Mouse (Mus musculus) inflammation-experienced regulatory T-cells, adult 6 months (primary cell): ENCODE measurements around the gene Polm. TPM values are rescaled to one million over a fixed set of nuclear protein-coding genes. Genes with fewer than 3 reads are reported as not detected.
A peak's percentile ranks its signal among the peaks of the same experiment; 100 is the strongest.

Experiments used
- ATAC-seq: one replicate; pipeline ENCODE4 v1.8.0; 2017
- polyA plus RNA-seq, 3 experiments: library from polyadenylated mRNA; unstranded; fragments of 100-300 nt; shearing (Covaris generic); gene quantifications; one replicate each; pipeline ENCODE4 v1.2.1; 2017

The Polm gene
- polyA plus RNA-seq, result 10 to 100 TPM; 15.9 to 27.5 (median 21.3) TPM

GRCm38 (mm10) chr11:5837251-5838246 is at the start of gene Polm:
Gene Polm (minus strand): TSS chr11:5838016.
- ATAC-seq, result peak; percentile 95

DNA sequence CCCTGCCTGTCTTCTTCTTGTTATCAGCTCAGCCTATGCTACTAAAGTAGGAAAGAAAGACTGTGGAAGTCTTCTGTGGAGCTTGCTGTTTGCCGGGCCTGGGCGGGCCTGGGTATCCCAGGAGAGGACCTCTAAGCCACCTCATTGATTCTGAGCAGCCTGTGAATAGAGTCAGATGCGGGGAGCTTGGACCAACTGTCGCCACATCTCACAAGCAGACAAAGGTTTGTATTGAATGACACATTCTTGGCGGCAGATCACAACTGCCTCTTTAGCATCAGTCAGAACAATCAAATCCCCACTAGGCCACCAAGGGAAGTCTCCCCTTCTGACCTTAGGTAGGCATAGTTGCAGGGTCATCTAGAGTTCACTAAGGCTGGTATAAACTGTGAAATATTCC is 49.4 kb upstream of the Polm start:
- no peak for ATAC-seq

GRCm38 (mm10) chr11:5886187-5886586 is 48.4 kb upstream of the Polm start:
- ATAC-seq, result no peak

GRCm38 (mm10) chr11:5882518-5882917 is 44.7 kb upstream of the Polm start:
- no peak for ATAC-seq

DNA sequence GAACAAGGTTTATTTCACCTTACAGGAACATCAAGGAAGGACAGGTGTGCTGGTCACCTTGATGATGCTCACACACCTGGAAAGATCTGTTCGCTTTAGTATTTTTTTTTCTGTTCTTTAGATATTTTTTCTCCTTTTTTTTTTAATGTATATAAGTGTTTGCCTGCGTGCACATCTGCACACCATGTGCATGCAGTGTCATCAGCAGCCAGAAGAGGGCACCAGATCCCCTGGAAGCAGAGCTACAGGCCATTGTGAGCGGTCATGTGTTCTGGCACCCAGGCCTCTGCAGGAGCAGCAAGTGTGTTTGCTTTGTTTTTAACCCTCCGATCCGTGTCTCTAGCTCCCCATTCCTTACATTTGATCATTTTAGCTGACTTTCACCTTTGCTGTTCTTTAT is 42.1 kb upstream of the Polm start:
- no peak for ATAC-seq

- no peak for ATAC-seq
Observed at GRCm38 (mm10) chr11:5878661-5879060, 40.8 kb upstream of the Polm start.

DNA sequence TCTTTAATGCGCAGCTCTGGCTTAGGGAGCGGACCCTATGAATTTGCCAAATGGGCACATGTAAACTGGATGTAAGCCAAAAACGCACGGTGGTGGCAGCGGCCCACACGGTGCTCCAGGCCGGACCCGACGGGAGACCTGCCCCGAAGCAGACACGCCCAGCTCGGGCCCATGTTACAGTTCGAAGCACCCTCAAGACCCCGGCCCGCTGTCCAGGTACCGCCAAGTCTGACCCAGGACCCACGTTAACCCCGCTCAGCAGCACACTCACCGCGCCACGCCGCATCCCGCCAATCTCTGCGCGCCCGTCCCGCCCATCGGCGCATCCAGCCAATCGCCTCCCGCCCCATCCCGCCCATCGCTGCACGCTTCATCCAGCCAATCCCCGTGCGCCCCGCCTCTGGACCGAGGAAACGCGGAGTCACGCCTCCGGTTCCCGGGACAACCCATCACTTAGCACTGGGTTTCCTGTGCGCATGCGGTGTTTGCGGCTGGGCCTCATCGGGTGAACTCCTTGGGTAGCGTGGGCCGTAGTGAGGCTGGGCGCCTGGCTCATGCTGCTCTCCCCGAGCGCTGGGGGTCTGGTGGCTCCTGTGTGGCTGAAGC is 40.2 kb upstream of the Polm start, which contains the start of gene Pold2:
Gene Pold2, minus strand, starts transcription at position 372 of the 606 bp plus-strand sequence.
- ATAC-seq, result peak; percentile 97

DNA sequence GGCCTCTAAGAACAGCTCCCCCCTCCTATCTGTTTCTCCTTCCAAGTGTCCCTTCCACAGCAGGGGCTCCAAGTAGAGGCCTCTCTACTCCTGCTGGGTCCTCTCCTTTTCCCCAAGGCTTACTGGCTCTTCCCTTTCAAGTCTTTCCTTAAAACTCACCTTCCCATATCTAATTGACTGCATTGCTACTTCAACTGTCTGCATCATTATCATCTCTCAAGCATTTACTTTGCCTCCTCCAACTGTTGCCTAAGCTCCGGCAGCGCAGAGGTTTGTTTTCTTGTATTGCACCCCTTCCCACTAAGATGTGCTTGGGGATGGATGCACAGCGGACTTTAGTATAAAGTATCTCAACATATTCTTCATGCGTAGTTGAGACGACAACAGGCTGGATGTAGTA is 39.6 kb upstream of the Polm start:
- peak; percentile 9 for ATAC-seq

DNA sequence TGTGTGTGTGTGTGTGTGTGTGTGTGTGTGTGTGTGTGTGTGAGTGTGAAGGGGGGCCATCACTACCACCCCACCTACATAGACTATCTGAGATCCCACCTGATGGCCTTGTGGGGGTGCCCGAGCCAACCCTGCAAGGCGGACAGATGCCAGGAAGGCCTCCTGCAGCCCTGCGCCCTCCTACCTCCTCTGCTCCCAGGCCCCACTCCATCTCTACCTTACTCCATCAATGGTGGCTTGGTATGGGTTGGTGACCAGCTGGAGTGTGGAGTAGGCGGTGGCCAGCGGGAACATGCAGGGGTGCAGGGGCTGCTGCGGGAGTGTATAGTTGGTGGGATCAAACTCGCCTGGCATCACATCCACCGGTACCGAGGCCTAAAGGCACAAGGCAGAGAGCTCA is 35.4 kb upstream of the Polm start:
- no peak for ATAC-seq

DNA sequence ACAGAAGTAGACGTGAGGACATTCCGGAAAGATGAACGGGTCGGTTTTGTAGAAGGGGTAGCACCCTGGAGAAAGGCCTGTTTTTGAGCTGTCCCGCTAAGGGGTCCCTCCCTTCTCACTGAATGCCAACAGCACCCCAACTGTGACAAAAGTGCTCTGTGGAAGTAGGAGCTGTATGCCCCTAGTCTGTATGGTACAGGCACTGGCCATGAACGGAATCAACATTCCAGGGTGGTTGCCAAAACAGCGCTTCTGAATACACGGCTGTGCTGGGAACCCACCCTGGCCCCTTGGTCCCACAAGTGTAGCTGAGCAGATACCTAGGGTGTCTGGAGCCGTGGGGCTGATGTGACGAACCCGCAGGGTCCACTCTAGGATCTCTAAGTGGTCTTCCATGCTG is 34.9 kb upstream of the Polm start:
- ATAC-seq, result no peak

- ATAC-seq, result no peak
Observed at GRCm38 (mm10) chr11:5870069-5870468, 32.3 kb upstream of the Polm start.

DNA sequence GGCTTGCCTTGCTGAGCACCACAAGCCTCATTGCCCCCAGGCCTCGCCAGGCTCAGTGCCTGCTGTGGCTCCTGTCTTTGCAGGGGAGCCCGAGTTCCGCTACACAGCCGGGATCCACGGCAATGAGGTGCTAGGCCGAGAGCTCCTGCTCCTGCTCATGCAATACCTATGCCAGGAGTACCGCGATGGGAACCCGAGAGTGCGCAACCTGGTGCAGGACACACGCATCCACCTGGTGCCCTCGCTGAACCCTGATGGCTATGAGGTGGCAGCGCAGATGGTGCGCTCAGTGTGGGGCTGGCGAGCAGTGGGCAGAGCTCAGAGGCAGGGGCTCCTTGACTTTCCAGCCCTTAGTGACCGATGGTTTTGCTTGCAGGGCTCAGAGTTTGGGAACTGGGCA is 31.5 kb upstream of the Polm start:
- ATAC-seq, result no peak

GRCm38 (mm10) chr11:5868324-5868723 is 30.5 kb upstream of the Polm start:
- no peak for ATAC-seq

DNA sequence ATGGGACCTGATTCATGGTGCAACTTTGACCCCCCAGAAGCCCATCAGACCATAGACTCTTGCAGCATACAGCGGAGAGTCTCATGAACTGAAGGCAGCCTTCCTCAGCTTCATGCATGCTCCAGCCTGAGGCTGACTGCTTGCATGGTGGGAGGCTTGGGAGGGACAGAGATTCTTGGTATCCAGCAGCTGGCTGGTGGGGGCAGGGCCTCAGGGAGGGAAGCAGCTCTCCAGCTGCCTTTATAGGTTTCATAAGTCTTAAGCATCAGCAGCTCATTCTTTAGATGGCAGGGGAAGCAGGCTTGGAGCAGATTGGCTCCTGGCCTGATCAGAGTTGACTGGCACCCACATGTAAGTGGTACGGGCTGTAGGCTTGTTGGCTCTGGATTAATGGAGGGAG is 29.4 kb upstream of the Polm start:
- no peak for ATAC-seq

DNA sequence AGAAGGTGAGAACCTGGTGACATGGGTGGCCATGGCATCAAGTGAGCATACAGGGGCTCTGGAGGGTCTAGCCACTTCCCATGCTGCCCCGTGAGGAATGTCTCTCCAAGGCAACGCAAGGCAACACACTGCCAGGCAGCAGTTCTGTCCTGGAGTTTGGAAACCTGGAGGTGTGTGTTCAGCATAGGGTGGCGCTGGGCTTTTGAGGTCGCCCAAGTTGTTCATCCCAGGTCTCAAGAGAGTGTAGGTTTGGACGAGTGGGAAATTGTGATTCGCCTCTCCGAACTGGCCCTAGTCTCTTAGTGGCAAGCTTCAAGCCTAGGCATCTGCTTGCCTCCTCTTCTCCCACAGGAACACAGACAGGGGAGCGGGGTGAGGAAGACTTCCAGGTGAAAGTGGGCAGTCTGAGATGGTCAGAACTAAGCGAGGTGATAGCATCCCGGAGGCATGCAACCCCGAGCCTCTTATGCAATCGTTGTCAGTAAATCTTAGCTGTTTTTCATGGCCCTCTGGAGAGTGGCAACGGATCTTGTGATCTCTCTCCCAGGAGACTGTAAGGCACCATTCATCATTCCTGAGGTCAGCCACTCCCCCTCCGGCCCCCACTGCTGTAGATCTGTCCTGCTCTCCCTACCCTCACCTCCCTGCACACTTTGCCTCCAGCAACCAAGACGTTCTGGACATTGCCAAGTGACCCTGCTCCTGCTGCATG is 24.7 kb upstream of the Polm start:
- no peak for ATAC-seq

- ATAC-seq, result peak; percentile 46
Observed at GRCm38 (mm10) chr11:5861678-5862393, 24.0 kb upstream of the Polm start, which contains the start of gene Aebp1. Gene Aebp1 (plus strand): TSS chr11:5861947.

- no peak for ATAC-seq
Observed at GRCm38 (mm10) chr11:5860639-5861038, 22.8 kb upstream of the Polm start.

DNA sequence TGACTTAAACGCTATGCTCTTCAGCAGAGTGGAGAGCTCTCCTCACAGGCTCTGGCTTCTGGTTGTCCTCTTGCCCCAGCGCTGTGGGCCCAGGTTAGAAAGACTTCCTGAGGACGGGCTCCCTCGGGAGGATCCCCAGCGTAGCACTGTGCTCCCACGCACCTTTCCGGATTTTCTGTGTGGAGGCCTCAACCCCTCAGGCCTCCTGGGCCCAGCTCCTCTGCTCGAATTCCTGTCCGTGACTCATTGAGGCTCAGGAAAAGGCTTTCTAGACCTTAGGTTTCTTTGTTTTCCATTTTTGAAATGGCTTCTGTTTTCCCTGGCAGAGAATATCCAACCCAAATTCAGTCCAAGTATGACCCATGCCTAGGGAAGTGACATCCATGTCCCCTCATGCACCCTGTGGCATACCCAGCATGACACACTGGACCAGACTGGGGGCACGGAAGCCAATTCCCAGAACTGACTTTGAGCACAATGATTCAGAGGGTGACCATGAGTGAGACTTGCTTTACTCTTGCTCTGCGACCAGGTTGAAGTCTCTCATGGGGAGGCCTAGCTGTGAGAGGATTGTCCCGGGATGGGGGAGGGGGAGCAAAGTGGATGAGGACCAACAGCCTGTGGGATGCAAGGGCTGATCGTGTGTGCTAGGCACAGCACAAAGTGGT is 22.2 kb upstream of the Polm start:
- no peak for ATAC-seq

DNA sequence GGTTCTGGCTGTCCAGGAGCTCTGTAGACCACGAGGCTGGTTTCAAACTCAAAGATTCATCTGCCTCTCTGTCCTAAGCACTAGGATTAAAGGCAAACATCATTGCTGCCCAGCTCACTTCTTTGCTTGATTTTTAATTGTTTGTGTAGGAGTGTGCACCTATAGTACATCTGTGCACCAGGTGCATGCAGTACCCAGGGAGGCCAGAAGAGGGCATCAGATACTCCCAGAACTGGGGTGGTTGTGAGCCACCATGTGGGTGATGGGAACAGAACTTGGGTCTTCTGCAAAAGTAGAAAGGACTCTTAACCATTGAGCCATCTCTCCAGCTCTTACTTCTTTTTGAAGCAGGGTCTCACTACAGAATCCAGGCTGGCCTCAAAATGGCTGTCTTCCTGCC is 20.9 kb upstream of the Polm start:
- no peak for ATAC-seq

- no peak for ATAC-seq
Observed at GRCm38 (mm10) chr11:5856479-5857130, 18.8 kb upstream of the Polm start.

GRCm38 (mm10) chr11:5855902-5856301 is 18.1 kb upstream of the Polm start:
- ATAC-seq, result no peak
